Mouse (Mus musculus) heart, postnatal 4 days (tissue): ENCODE measurements around the gene Hnrnpdl. TPM values are rescaled to one million over a fixed set of nuclear protein-coding genes. Genes with fewer than 3 reads are reported as not detected.
A peak's percentile ranks its signal among the peaks of the same experiment; 100 is the strongest.

ENCODE experiments used
- DNase-seq: peaks from one replicate; pipeline ENCODE4 v3.0.0; 2021
- total RNA-seq, 2 experiments: library from RNA; stranded (reverse); gene quantifications; 2 replicates each; pipeline ENCODE4 v1.2.3; 2021

Gene Hnrnpdl
- total RNA-seq, 2 experiments from 2014 or later: 145 to 148 TPM

- DNase-seq: no peak
Measured at GRCm38 (mm10) chr5:100047143-100047640, 7.7 kb upstream of the Hnrnpdl start.

- no peak for DNase-seq
Measured at GRCm38 (mm10) chr5:100046096-100046495, 6.6 kb upstream of the Hnrnpdl start.

- no peak for DNase-seq
Measured at GRCm38 (mm10) chr5:100044621-100045020, 5.2 kb upstream of the Hnrnpdl start.

GRCm38 (mm10) chr5:100044030-100044429, 4.6 kb upstream of the Hnrnpdl start:
- DNase-seq: no peak

- peak; percentile 66 for DNase-seq
Measured at GRCm38 (mm10) chr5:100043361-100043760, 3.9 kb upstream of the Hnrnpdl start.

- DNase-seq: no peak
Measured at GRCm38 (mm10) chr5:100042467-100042866, 3.0 kb upstream of the Hnrnpdl start.

GRCm38 (mm10) chr5:100041272-100041671, 1.8 kb upstream of the Hnrnpdl start:
- DNase-seq: no peak

- DNase-seq: no peak
Measured at GRCm38 (mm10) chr5:100040281-100040784, 869 bp upstream of the Hnrnpdl start.

- peak; percentile 99 for DNase-seq
Measured at GRCm38 (mm10) chr5:100038714-100039601, 506 bp downstream of the Hnrnpdl start.

GRCm38 (mm10) chr5:100037965-100038713, 1.3 kb downstream of the Hnrnpdl start:
- DNase-seq: peak; percentile 95

GRCm38 (mm10) chr5:100036681-100037080, 2.8 kb downstream of the Hnrnpdl start:
- no peak for DNase-seq

GRCm38 (mm10) chr5:100035950-100036349, 3.5 kb downstream of the Hnrnpdl start:
- peak; percentile 41 for DNase-seq

GRCm38 (mm10) chr5:100032646-100033045, 6.8 kb downstream of the Hnrnpdl start:
- no peak for DNase-seq

GRCm38 (mm10) chr5:100032107-100032506, 7.4 kb downstream of the Hnrnpdl start:
- no peak for DNase-seq

GRCm38 (mm10) chr5:100030069-100030468, 9.4 kb downstream of the Hnrnpdl start:
- peak; percentile 59 for DNase-seq

GRCm38 (mm10) chr5:100024868-100025267, 14.6 kb downstream of the Hnrnpdl start:
- DNase-seq: no peak

- DNase-seq: peak; percentile 35
Measured at GRCm38 (mm10) chr5:100024403-100024802, 15.1 kb downstream of the Hnrnpdl start.

- no peak for DNase-seq
Measured at GRCm38 (mm10) chr5:100020089-100020488, 19.4 kb downstream of the Hnrnpdl start.

- DNase-seq: peak; percentile 26
Measured at GRCm38 (mm10) chr5:100012599-100012998, 26.9 kb downstream of the Hnrnpdl start.

- DNase-seq: no peak
Measured at GRCm38 (mm10) chr5:100008485-100008884, 31.0 kb downstream of the Hnrnpdl start.

GRCm38 (mm10) chr5:100007040-100007375, 32.5 kb downstream of the Hnrnpdl start:
- DNase-seq: no peak

- no peak for DNase-seq
Measured at GRCm38 (mm10) chr5:100006324-100007039, 33.0 kb downstream of the Hnrnpdl start.
